Mouse (Mus musculus) C2C12 (cell line): ENCODE data around the gene Necab2. TPM values are rescaled to one million over a fixed set of nuclear protein-coding genes. Genes with fewer than 3 reads are reported as not detected.

Source experiments
- H3K27me3 ChIP-seq: one replicate; pipeline ENCODE4 v1.6.1; 2011; ENCODE audit not compliant: control insufficient read depth, insufficient read depth, insufficient read length
- H3K36me3 ChIP-seq: one replicate; pipeline ENCODE4 v1.6.1; 2011; ENCODE audit not compliant: control insufficient read depth, insufficient read depth
- H3K4me3 ChIP-seq: one replicate; pipeline ENCODE4 v1.5.1; 2011; ENCODE audit warnings: mild to moderate bottlenecking, control low read depth; ENCODE audit not compliant: poor library complexity, insufficient read depth, severe bottlenecking
- H3K79me2 ChIP-seq: one replicate; pipeline ENCODE4 v1.6.1; 2011; ENCODE audit not compliant: control insufficient read depth, insufficient read depth
- H3K79me3 ChIP-seq: one replicate; pipeline ENCODE4 v1.6.1; 2011; ENCODE audit warnings: low read depth, control low read depth
- H3ac ChIP-seq: one replicate; pipeline ENCODE3; 2011; ENCODE audit warnings: low read depth; ENCODE audit not compliant: control insufficient read depth, insufficient read length
- CEBPB ChIP-seq: IDR thresholded peaks from one replicate; pipeline ENCODE4 v1.6.1; 2011; ENCODE audit warnings: low read depth, mild to moderate bottlenecking, control low read depth, moderate library complexity
- CTCF ChIP-seq: IDR thresholded peaks from one replicate; pipeline ENCODE4 v1.5.1; 2011; ENCODE audit not compliant: control insufficient read depth, insufficient read depth, insufficient read length
- FOSL1 ChIP-seq: IDR thresholded peaks from one replicate; pipeline ENCODE4 v1.8.0; 2011; ENCODE audit warnings: mild to moderate bottlenecking, low read length; ENCODE audit not compliant: poor library complexity, insufficient read depth, severe bottlenecking
- MAX ChIP-seq: IDR thresholded peaks from one replicate; pipeline ENCODE4 v1.6.1; 2011; ENCODE audit warnings: mild to moderate bottlenecking, control low read depth
- MYOD1 ChIP-seq: IDR thresholded peaks from one replicate; pipeline ENCODE4 v1.6.1; 2011; ENCODE audit warnings: low read depth; ENCODE audit not compliant: control insufficient read depth, insufficient read length
- MYOG ChIP-seq: IDR thresholded peaks from one replicate; pipeline ENCODE4 v1.6.1; 2011; ENCODE audit not compliant: control insufficient read depth, insufficient read length; ENCODE audit errors: extremely low read depth
- USF1 ChIP-seq: IDR thresholded peaks from one replicate; pipeline ENCODE4 v1.6.1; 2011; ENCODE audit warnings: low read depth, mild to moderate bottlenecking, control low read depth, moderate library complexity
- polyA plus RNA-seq: library from polyadenylated mRNA; unstranded; fragments of >200 nt; fragmentation: generic; extraction: Trizol; gene quantifications from one replicate; pipeline ENCODE4 v1.2.1, GENCODE M21; 2012; ENCODE audit warnings: missing spikeins

Gene Necab2
- polyA plus RNA-seq, 1 experiment = not detected

DNA sequence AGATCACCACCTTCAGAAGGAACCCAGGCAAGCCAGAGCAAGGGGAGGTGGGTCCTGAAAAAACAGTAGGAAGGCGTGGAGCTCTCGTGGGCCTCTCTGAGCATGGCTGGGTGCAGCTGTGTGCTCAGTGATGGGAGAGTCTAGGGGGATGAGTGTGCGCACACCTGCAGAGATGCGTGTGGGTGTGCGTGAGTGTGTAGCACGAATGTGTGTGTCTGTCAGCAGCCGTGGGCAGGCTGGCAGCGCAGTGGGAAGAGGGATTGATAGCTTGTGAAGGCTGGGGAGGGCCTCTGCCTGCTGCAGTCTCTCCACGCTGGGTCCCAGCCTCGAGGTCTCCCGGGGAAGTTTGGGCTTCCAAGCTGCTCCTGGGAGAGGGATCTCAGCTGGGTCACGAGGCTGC is 3.1 kb downstream of the Necab2 start:
- no peaks in the 10 kb centered on the region for H3K79me3 ChIP-seq
- no peak overlapping the region for H3ac ChIP-seq
- H3K27me3 ChIP-seq = peaks cover 20% of the 10 kb centered on the region
- H3K79me2 ChIP-seq = no peaks in the 10 kb centered on the region
- H3K36me3 ChIP-seq = peaks cover 17% of the 10 kb centered on the region
- H3K4me3 ChIP-seq = no peak overlapping the region
- TF ChIP-seq CTCF = no peak
- no peak for TF ChIP-seq MAX
- no peak for TF ChIP-seq FOSL1
- TF ChIP-seq USF1 = no peak
- no peak for TF ChIP-seq CEBPB
- no peak for TF ChIP-seq MYOD1
- no peak for TF ChIP-seq MYOG

GRCm38 (mm10) chr8:119451131-119451530 is 4.6 kb downstream of the Necab2 start:
- no peak overlapping the region for H3ac ChIP-seq
- peaks cover 28% of the 10 kb centered on the region for H3K27me3 ChIP-seq
- no peak overlapping the region for H3K4me3 ChIP-seq
- H3K36me3 ChIP-seq = peaks cover 2% of the 10 kb centered on the region
- no peaks in the 10 kb centered on the region for H3K79me3 ChIP-seq
- no peaks in the 10 kb centered on the region for H3K79me2 ChIP-seq
- TF ChIP-seq CTCF (no peak), CEBPB (no peak), MYOD1 (no peak), MYOG (no peak), USF1 (no peak), FOSL1 (no peak), MAX (no peak)

DNA sequence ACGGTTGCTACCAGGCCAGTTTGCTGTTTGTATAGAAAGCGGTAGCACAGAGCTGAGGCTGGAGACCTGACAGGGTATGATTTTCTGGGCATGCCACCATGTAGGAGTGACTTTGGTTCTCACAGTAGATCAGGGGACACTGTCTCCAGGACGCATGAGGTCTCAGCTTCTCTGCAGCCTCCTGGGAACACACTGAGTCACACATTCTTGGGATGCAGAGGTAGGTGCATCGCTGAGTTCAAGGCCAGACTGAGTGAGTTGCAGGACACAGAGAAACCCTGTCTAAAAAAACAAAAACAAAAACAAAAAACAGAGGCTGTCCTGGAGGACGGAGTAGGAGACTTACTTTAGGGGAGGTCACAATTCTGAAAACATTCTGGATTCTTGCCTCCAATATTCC is 6.4 kb downstream of the Necab2 start:
- Histone ChIP-seq H3K4me3 (no peak overlapping the region), H3ac (no peak overlapping the region), H3K79me3 (no peaks in the 10 kb centered on the region), H3K27me3 (peaks cover 36% of the 10 kb centered on the region), H3K36me3 (no peaks in the 10 kb centered on the region), H3K79me2 (no peaks in the 10 kb centered on the region)
- no peak for TF ChIP-seq CEBPB
- TF ChIP-seq CTCF = no peak
- TF ChIP-seq MYOD1 = no peak
- no peak for TF ChIP-seq MAX
- no peak for TF ChIP-seq MYOG
- no peak for TF ChIP-seq FOSL1
- no peak for TF ChIP-seq USF1

DNA sequence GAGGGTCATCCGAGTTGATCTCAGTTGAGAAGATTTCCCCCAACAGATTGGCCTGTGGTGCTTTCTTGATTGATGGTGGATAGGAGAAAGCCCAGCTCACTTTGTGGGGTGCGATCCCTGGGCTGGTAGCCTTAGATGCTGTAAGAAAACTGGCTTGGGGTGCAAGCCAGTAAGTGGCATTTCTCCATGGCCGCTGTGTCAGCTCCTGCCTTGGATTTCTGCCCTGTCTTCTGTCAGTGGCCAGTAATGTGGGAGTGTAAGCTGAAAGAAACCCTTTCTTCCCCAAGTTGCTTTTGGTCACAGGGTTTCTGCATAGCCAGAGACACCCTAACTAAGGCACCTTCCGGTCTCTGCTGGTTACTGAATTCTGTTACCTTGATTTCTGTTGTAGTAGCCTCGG is 9.5 kb downstream of the Necab2 start:
- Histone ChIP-seq H3K79me3 (no peaks in the 10 kb centered on the region), H3K36me3 (no peaks in the 10 kb centered on the region), H3K79me2 (no peaks in the 10 kb centered on the region), H3K27me3 (peaks cover 51% of the 10 kb centered on the region), H3K4me3 (no peak overlapping the region), H3ac (no peak overlapping the region)
- TF ChIP-seq CTCF (no peak), MYOD1 (no peak)

GRCm38 (mm10) chr8:119459724-119460123 is 13.2 kb downstream of the Necab2 start:
- Histone ChIP-seq H3K4me3 (no peak overlapping the region), H3K79me3 (no peaks in the 10 kb centered on the region), H3ac (no peak overlapping the region), H3K27me3 (peaks cover 69% of the 10 kb centered on the region), H3K79me2 (no peaks in the 10 kb centered on the region), H3K36me3 (no peaks in the 10 kb centered on the region)
- TF ChIP-seq FOSL1 (no peak), MYOD1 (no peak), MAX (no peak), CTCF (no peak), CEBPB (no peak), MYOG (no peak), USF1 (no peak)

DNA sequence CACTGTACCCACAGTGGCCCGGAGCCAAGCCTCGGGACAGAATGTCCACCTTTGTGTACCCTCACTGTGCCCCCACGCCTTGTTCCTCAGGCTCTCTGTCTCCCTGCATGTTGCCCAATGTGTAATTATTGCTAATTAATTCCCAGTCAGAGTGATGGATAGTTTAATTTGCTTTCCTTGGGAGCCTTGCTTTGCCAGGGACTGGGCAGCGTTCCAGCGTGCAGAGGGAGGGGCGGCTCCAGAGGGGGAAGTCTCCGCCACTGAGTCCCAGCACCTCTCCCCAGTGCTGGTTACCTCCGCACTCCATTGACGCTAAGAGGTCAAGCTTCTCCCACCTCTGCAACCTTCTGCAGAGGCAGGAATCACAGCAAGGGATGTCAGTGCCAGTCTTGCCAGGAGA is 14.8 kb downstream of the Necab2 start:
- no peak for TF ChIP-seq USF1
- no peak for TF ChIP-seq CTCF
- no peak for TF ChIP-seq MAX
- TF ChIP-seq MYOD1 = no peak
- TF ChIP-seq FOSL1 = no peak
- TF ChIP-seq CEBPB = no peak
- no peak for TF ChIP-seq MYOG
- no peak overlapping the region for H3ac ChIP-seq
- no peaks in the 10 kb centered on the region for H3K79me3 ChIP-seq
- H3K79me2 ChIP-seq = no peaks in the 10 kb centered on the region
- no peaks in the 10 kb centered on the region for H3K36me3 ChIP-seq
- H3K27me3 ChIP-seq = peaks cover 73% of the 10 kb centered on the region
- H3K4me3 ChIP-seq = no peak overlapping the region
